Mouse (Mus musculus) midbrain, embryonic 16.5 days (tissue): Measurements from ENCODE around the gene Olfr1418. TPM values are rescaled to one million over a fixed set of nuclear protein-coding genes. Genes with fewer than 3 reads are reported as not detected.

Experiments
- ATAC-seq: fragments of 200-750 bp; cut with Nextera tagmentation; 2 replicates; pipeline ENCODE4 v1.8.0; 2017; ENCODE audit warnings: moderate TSS enrichment
- H3K27ac ChIP-seq: fragments of 300-500 bp; sonication (generic); 2 replicates; pipeline ENCODE4 v1.5.1; 2014; ENCODE audit warnings: mild to moderate bottlenecking, low read length, mixed read lengths
- H3K27me3 ChIP-seq: fragments of 300-500 bp; sonication (generic); 2 replicates; pipeline ENCODE4 v1.6.1; 2014; ENCODE audit warnings: low read depth, low read length, mixed read lengths; ENCODE audit not compliant: control insufficient read depth, insufficient read depth
- H3K36me3 ChIP-seq: fragments of 300-500 bp; sonication (generic); 2 replicates; pipeline ENCODE4 v1.6.1; 2014; ENCODE audit warnings: mild to moderate bottlenecking, low read length, moderate library complexity, mixed read lengths; ENCODE audit not compliant: control insufficient read depth, insufficient read depth
- H3K4me1 ChIP-seq: fragments of 300-500 bp; sonication (generic); 2 replicates; pipeline ENCODE4 v1.6.1; 2014; ENCODE audit warnings: mild to moderate bottlenecking, low read length, mixed read lengths; ENCODE audit not compliant: control insufficient read depth, insufficient read depth
- H3K4me2 ChIP-seq: fragments of 300-500 bp; sonication (generic); 2 replicates; pipeline ENCODE4 v1.6.1; 2014; ENCODE audit warnings: mild to moderate bottlenecking, low read length, mixed read lengths
- H3K4me3 ChIP-seq: fragments of 300-500 bp; sonication (generic); 2 replicates; pipeline ENCODE4 v1.5.1; 2014; ENCODE audit warnings: low read depth, mild to moderate bottlenecking, low read length, moderate library complexity, mixed read lengths
- H3K9ac ChIP-seq: fragments of 300-500 bp; sonication (generic); 2 replicates; pipeline ENCODE4 v1.6.1; 2014; ENCODE audit warnings: low read depth, low read length, mixed read lengths
- H3K9me3 ChIP-seq: fragments of 300-500 bp; sonication (generic); replicated peaks from 2 replicates; pipeline ENCODE4 v1.6.1; 2014; ENCODE audit warnings: mild to moderate bottlenecking, low read length, mixed read lengths; ENCODE audit not compliant: control insufficient read depth, poor library complexity, severe bottlenecking
- WGBS: fragments of 180-500 bp; shearing (Covaris S2); extraction: QIAGEN DNeasy Blood & Tissue Kit; methylation state at CpG from one replicate; pipeline ENCODE4 v1.1.7; 2014; 5-methylcytosine and 5-hydroxymethylcytosine counted together
- polyA plus RNA-seq: library from polyadenylated mRNA; unstranded; fragments of >200 nt; fragmentation: Nextera tagmentation; extraction: Ambion mirVana; gene quantifications from 2 replicates; pipeline ENCODE4 v1.2.1, GENCODE M21; 2015

Gene Olfr1418
- polyA plus RNA-seq, 1 experiment from 2014 or later: not detected

DNA sequence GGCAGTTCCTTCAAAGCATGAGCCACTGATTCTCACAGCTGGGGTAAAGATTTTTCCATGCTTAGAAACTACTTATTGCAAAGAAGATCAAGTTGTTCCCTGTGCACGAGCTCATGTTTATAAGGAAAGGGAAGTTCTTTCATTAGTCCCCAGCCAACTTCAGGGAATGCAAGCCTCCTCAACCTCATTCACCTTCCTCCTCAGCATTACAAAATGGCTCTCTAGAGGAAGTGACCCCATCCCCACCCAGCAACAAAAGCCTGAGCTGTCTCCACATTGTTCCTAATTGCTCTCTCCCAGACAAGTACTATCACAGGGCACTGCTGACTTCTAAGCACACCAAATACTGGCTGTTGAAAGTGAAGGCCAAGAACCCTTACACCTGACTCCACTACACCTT is 56.4 kb downstream of the Olfr1418 start:
- H3K27me3 ChIP-seq: no peaks in the 10 kb centered on the region
- no peak overlapping the region for H3K9ac ChIP-seq
- H3K27ac ChIP-seq: no peak overlapping the region
- WGBS: 79% methylated on average over 1 of the region's 1 CpGs
- no peak overlapping the region for H3K4me2 ChIP-seq
- no peak overlapping the region for H3K4me3 ChIP-seq
- no peaks in the 10 kb centered on the region for H3K4me1 ChIP-seq
- peaks cover 5% of the 10 kb centered on the region; the same call in 1 of the 2 replicates for H3K36me3 ChIP-seq
- no peaks in the 10 kb centered on the region for H3K9me3 ChIP-seq
- no peak for ATAC-seq

Other genes with a start within 250 kb of the Olfr1418 start
- gene Ms4a2, start 237.3 kb downstream of the Olfr1418 start, polyA plus RNA-seq: not detected in 2 replicates
- not detected in 2 replicates for gene Ms4a3, start 220.2 kb downstream of the Olfr1418 start, polyA plus RNA-seq
- gene Oosp2, start 200.5 kb downstream of the Olfr1418 start, polyA plus RNA-seq: not detected in 2 replicates
- gene Oosp1, start 169.9 kb downstream of the Olfr1418 start, polyA plus RNA-seq: not detected in 2 replicates
- gene Oosp3, start 164.0 kb downstream of the Olfr1418 start, polyA plus RNA-seq: not detected in 2 replicates
- not detected in 2 replicates for gene Gif, start 113.5 kb downstream of the Olfr1418 start, polyA plus RNA-seq
- gene Mrpl16, start 90.7 kb downstream of the Olfr1418 start, polyA plus RNA-seq: 45.7 and 46.3 TPM in 2 replicates
- gene Stx3, start 41.7 kb downstream of the Olfr1418 start, polyA plus RNA-seq: 35.9 and 40.2 TPM in 2 replicates
- 0.21 and 0.38 TPM in 2 replicates for gene Olfr1417, start 21.8 kb downstream of the Olfr1418 start, polyA plus RNA-seq
- gene Olfr1419, start 14.0 kb upstream of the Olfr1418 start, polyA plus RNA-seq: not detected in 2 replicates
- 0.06 and 0.14 TPM in 2 replicates for gene Olfr1420, start 25.5 kb upstream of the Olfr1418 start, polyA plus RNA-seq
- gene Patl1, start 51.3 kb upstream of the Olfr1418 start, polyA plus RNA-seq: 15.8 and 18.5 TPM in 2 replicates
- 3.3 and 3.6 TPM in 2 replicates for gene Osbp, start 104.9 kb upstream of the Olfr1418 start, polyA plus RNA-seq
- gene Olfr1423, start 180.3 kb upstream of the Olfr1418 start, polyA plus RNA-seq: not detected in 2 replicates
- not detected in 2 replicates for gene Olfr1424, start 201.6 kb upstream of the Olfr1418 start, polyA plus RNA-seq
- not detected in 2 replicates for gene Olfr1425, start 216.7 kb upstream of the Olfr1418 start, polyA plus RNA-seq
- not detected in 2 replicates for gene Olfr1426, start 230.9 kb upstream of the Olfr1418 start, polyA plus RNA-seq
- not detected in 2 replicates for gene Olfr1427, start 242.3 kb upstream of the Olfr1418 start, polyA plus RNA-seq